Mouse (Mus musculus): ENCODE data around the gene Fam178b. TPM values are rescaled to one million over a fixed set of nuclear protein-coding genes. Genes with fewer than 3 reads are reported as not detected.
A peak's percentile ranks its signal among the peaks of the same experiment; 100 is the strongest.

Fam178b gene
- total RNA-seq, 2 experiments from 2014 or later = not detected

- DNase-seq (ENCODE audit: low spot score in 2 of 2) = no peak
These were observed 93.5 kb downstream of the Fam178b start for GRCm38 (mm10) chr1:36589486-36589885.

DNA sequence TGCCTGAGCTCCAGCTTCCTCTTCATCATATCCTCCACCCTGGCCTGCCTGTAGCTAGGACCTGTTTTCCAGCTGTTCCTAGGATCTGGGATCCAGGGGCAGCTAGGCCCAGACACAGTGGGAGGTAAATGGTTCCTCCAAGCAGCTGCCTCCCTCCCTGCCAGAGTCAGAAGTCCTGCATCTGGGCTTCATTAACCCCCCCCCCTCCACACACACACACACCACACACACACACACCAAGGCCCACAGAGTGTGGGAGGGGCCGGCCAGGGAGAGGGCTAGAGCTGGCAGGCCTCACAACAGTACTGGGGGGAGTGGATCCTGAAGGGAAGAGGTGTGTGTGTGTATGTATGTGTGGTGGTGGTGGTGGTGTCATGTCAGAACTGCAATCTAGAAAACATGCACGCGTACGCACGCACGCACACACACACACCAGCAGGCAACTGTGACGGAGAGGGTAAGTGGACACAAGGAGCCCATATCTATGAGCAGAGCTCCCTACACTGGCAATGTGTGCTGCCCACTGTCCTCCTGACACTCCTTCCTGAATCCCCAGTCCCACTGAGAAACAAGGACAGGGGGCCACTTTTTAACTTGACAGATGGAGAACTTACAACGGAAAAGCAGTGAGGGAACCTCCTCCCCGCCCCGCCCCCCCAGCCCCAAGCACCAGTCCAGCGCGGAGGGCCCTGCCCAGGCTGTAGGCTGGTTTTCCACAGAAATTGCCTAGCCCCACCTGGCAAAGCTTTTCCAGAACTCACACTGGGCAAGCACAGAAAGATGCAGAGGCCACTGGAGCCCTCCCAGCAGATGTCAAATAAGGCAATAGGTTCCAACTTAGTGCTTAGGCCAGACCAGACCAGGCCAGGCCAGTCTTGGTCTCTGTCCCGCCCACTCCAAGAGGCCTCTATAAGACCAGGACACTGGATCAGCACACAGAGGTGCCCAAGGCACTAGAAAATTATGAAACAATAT lies 94.2 kb downstream of the Fam178b start:
- DNase-seq (ENCODE audit: low spot score in 2 of 2) = no peak

GRCm38 (mm10) chr1:36587860-36588259 lies 95.1 kb downstream of the Fam178b start:
- no peak for DNase-seq (ENCODE audit: low spot score in 2 of 2)

GRCm38 (mm10) chr1:36586288-36586687 lies 96.7 kb downstream of the Fam178b start:
- DNase-seq (ENCODE audit: low spot score in 2 of 2) = no peak

- no peak for DNase-seq (ENCODE audit: low spot score in 2 of 2)
These were observed 99.4 kb downstream of the Fam178b start for GRCm38 (mm10) chr1:36583408-36584116.

DNA sequence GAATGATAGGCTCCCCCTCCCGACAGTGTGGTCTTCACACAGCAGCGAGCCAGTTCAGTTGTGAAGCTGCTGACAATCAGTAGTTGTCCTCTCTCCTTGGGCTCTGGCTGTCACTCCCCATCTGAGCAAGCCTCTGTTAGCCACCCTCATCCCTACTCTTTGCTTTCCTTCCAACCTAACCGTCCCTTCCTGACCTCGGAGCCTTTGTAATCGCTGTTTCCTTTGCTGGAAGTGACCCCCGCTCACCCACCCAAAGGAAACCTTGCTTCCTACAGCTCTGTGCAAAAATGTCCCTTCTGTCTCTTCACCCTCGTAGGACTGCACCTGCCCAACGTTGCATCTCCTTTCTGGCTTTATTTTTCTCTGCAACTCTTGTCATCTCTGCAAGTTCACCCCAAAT lies 100.8 kb downstream of the Fam178b start:
- no peak for DNase-seq (ENCODE audit: low spot score in 2 of 2)

GRCm38 (mm10) chr1:36581260-36581659 lies 101.7 kb downstream of the Fam178b start:
- DNase-seq (ENCODE audit: low spot score in 2 of 2) = no peak

- peak; percentile 42 to 66 for DNase-seq (ENCODE audit: low spot score in 2 of 2)
These were observed 102.4 kb downstream of the Fam178b start for GRCm38 (mm10) chr1:36580384-36581207.

- no peak for DNase-seq (ENCODE audit: low spot score in 2 of 2)
These were observed 103.0 kb downstream of the Fam178b start for GRCm38 (mm10) chr1:36579974-36580383.

DNA sequence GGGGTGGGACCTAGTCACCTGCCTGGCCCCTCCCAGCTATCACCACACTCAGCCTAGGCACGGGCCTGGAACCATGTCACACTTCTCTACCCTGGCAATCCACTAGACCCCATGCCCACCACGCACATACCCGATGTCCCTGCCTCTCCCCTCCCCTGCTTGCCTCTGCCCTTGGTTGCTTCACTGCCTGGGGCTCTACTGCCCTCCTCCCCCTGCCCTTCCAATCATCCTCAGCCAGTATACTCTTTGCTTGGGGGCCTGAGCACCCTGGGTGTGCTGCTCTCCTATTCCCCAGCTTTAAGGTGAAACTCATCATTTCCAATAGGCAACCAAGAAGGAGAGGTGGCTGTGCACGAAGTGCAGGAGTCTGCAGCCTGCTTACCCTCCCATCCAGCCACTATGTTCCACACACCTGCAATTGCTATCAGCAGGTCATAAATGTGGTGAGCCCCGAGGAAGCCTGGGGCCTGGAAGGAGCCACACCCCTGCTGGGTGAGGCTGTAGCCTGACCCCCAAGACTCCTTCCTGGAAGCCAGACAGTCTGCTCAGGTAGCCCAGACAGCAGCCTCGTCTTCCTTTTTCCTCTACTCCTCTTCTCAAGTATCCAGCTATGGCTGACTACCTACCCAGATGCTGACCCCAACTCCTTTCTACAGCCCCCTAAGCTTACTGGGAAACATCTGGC lies 105.8 kb downstream of the Fam178b start:
- DNase-seq (ENCODE audit: low spot score in 2 of 2) = no peak

DNA sequence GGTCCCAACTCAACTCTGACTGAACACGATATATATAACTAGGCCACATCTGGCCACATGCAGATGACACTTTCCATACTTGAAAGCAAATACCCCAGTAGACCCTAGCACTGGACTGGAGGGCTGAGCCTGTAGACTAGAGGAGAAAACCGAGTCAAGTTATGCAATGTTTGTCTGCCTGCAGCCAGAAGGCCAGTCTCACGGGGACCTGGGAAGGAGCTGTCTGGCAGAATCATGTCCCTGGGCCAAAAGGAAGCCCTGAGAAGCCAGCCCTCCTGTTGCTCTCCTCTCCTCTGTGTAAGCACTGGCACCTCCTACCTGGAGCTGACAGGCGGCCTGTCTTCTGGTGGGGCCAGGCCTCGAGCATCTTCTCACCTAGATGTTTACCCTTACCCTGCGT lies 107.6 kb downstream of the Fam178b start:
- DNase-seq (ENCODE audit: low spot score in 2 of 2) = no peak

DNA sequence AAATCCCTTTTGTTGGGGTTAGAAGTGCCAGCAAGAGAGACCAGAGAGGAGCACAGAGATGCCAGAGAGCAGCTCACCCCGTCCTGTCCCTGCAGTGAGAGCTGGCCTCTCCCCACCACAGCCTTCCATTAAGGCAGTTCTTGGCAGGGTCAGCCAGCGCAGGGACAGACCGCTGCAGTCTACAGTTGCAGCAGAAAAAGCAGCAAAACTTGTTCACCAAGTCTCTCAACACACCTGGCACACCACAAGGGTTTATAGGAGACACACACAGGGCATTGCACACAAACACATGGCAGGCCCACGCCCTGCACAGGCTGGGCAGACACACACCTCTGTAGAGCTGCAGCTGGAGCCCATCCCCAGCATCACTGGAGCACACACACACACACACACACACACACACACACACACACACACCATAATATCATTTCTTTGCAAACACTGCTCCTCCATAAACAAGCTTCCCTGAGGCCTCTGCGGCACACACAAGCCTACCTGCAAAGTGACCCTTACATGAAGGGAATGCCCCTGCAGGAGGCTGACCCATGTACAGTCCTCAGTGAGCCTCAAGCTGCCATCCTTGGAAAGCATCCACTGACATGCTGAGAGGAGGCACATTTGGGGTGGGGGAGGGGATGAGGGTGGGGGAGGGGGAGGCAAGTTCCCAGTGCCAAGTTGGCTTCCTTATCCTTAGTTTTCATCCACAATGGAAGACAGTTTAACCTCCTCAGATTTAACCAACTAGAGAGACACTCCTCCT lies 108.6 kb downstream of the Fam178b start:
- DNase-seq (ENCODE audit: low spot score in 2 of 2) = no peak

DNA sequence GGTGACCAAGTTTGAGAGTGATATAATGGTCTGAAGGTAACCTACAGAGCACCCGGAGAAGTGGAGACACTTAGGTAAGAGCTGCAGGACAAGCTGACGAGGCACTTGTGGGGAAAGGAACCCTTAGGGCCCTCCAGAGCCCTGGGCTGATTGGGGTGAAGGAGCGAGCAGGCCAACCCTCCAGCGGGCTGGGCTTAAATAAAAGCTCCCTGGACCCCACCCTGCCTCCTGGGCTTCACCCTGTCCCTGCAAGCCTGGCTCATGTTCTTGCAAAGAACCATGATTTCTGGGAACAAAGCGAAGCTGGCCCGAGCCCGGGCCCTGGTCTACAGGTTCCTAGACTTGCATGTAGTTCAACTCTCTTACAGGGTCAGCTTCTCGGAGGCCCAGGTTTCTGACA lies 109.5 kb downstream of the Fam178b start:
- no peak for DNase-seq (ENCODE audit: low spot score in 2 of 2)

GRCm38 (mm10) chr1:36572709-36573108 lies 110.3 kb downstream of the Fam178b start:
- no peak for DNase-seq (ENCODE audit: low spot score in 2 of 2)

DNA sequence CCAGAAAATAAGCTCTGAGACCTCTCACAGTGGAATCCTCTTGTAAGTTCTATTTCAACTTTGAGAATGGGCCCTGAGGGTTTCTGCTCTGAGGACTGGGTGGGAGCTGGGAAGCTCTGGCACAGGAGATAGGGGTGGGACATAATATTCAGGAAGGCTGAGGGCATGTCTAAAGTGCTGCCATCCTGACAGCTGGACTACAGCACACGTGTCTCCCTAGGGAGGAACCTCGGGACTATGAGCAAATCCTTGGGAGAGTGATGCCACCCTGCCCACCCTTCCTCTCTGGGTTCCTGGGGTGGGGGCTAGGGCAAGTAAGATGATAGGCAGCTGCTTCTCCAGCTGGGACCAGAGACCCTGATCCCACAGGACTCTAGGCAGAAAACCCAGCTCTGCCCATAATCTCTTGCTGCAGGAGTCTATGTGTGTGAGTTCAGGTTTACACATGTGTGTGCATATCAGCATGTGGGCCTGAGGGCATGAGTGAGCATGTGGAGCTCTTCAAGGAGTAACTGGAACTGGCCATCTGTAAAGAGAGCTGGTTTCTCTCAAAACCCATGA lies 110.8 kb downstream of the Fam178b start:
- no peak for DNase-seq (ENCODE audit: low spot score in 2 of 2)

DNA sequence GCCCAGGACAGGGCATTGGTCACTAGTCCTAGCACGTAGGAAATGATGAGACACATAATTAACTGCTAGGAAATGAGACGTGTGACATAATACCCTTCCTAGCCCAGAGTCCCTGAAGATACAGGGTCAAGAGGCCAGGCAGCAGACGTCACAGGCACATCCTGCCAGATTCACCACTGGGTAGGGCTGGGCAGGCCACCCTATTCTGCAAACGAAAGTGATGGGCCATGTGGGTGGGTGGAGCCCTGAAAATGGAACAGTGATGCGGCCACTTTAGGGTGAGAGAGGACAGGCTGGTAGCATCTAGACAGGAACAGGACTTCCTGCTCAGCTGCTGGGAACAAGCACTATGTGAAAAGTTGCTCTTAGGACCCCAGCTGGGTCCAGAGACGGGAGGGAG lies 111.4 kb downstream of the Fam178b start:
- no peak for DNase-seq (ENCODE audit: low spot score in 2 of 2)

- no peak for DNase-seq (ENCODE audit: low spot score in 2 of 2)
These were observed 112.7 kb downstream of the Fam178b start for GRCm38 (mm10) chr1:36570320-36570719.

DNA sequence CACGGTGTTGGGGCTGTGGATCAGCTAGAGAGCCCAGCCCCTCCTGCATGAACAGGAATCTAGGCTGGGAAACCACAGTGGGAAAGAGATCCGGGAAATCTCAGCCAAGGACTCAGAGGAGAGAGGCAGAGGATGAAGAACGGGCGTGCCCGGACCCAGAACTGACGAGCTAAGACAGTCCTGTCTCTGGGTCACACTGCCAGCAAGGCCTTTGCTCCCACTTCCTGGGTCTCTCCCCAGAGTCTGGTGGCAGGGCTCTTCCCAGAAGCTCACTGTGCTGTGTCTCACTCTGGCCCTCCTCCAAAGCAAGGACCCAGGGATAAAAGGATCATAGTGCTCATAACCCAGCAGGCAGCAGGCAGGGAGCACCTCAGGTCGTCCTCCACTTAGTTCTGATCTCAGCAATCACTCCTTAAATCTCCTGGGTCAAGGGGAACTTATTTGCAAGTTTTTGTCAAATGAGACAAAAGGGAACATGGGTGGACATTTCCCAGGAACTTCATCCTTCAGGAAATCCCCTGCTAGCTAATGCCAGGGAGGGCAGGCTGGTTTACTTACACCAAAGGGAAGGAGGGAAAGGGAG lies 113.2 kb downstream of the Fam178b start:
- no peak for DNase-seq (ENCODE audit: low spot score in 2 of 2)

DNA sequence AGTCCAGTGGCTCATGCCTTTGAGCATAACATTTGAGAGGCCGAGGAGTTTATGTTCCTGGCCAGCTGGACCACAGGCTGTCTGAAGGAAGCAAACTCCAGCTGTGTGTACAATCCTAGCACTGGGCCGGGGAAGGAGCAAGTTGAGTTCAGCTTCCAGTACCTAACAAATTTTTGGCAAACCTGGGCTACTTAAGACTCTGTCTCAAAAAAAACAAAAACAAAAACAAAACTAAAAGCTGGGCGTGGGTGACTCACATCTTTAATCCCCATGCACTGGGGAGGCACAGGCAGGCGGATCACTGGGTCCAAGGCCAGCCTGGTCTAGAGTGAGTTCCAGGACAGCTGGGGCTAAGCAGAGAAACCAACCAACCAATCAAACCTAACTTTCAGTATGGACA lies 114.2 kb downstream of the Fam178b start:
- no peak for DNase-seq (ENCODE audit: low spot score in 2 of 2)
